Mouse (Mus musculus) ES-Bruce4 (cell line): Measurements from ENCODE around the gene Slc25a19. TPM values are rescaled to one million over a fixed set of nuclear protein-coding genes. Genes with fewer than 3 reads are reported as not detected.

Experiments used
- H3K27ac ChIP-seq: 2 replicates; pipeline ENCODE4 v1.5.1; 2012; ENCODE audit warnings: low read length, inconsistent platforms; ENCODE audit not compliant: insufficient read depth
- H3K27me3 ChIP-seq: 2 replicates; pipeline ENCODE4 v1.6.1; 2012; ENCODE audit warnings: mild to moderate bottlenecking, low read length, inconsistent platforms; ENCODE audit not compliant: control insufficient read depth, poor library complexity, insufficient read depth, severe bottlenecking
- H3K36me3 ChIP-seq: 2 replicates; pipeline ENCODE4 v1.6.1; 2012; ENCODE audit warnings: inconsistent platforms, mild to moderate bottlenecking, low read length, moderate library complexity; ENCODE audit not compliant: control insufficient read depth, poor library complexity, insufficient read depth, severe bottlenecking
- H3K4me1 ChIP-seq: one replicate; pipeline ENCODE4 v1.8.1; 2011; ENCODE audit warnings: low read length; ENCODE audit not compliant: control insufficient read depth, insufficient read depth
- H3K4me3 ChIP-seq: 2 replicates; pipeline ENCODE4 v1.5.1; 2011; ENCODE audit warnings: low read depth, mild to moderate bottlenecking, low read length
- H3K9ac ChIP-seq: 2 replicates; pipeline ENCODE4 v1.6.1; 2012; ENCODE audit warnings: low read depth, mild to moderate bottlenecking, inconsistent platforms; ENCODE audit not compliant: poor library complexity, severe bottlenecking
- H3K9me3 ChIP-seq: replicated peaks from 2 replicates; pipeline ENCODE4 v1.6.1; 2012; ENCODE audit warnings: mild to moderate bottlenecking, low read length, inconsistent platforms; ENCODE audit not compliant: control insufficient read depth, poor library complexity, insufficient read depth, severe bottlenecking
- CTCF ChIP-seq: IDR thresholded peaks from one replicate; pipeline ENCODE4 v1.8.1; 2011; ENCODE audit warnings: low read depth, low read length
- EP300 ChIP-seq: IDR thresholded peaks from 2 replicates; pipeline ENCODE4 v1.6.1; 2011; ENCODE audit warnings: low read depth, low read length; ENCODE audit not compliant: insufficient read depth
- POLR2A ChIP-seq: IDR thresholded peaks from one replicate; pipeline ENCODE4 v1.8.1; 2011; ENCODE audit warnings: low read length; ENCODE audit not compliant: insufficient read depth
- polyA plus RNA-seq: library from polyadenylated mRNA; stranded (reverse); fragments of >200 nt; gene quantifications from 2 replicates; pipeline ENCODE4 v1.2.4, GENCODE M21; 2011; ENCODE audit warnings: low read depth; ENCODE audit not compliant: missing spikeins, insufficient read depth, insufficient read length

Slc25a19 gene
- polyA plus RNA-seq, 1 experiment, result 34.7 TPM

GRCm38 (mm10) chr11:115639540-115639939, 11.4 kb upstream of the Slc25a19 start:
- Histone ChIP-seq H3K4me1 (peaks cover 18% of the 10 kb centered on the region), H3K36me3 (no peaks in the 10 kb centered on the region), H3K9me3 (no peaks in the 10 kb centered on the region), H3K9ac (peak overlapping the region; percentile 3; the same call in 1 of the 2 replicates), H3K4me3 (no peak overlapping the region), H3K27ac (peak overlapping the region; percentile 32), H3K27me3 (no peaks in the 10 kb centered on the region)
- no peak for TF ChIP-seq POLR2A
- no peak for TF ChIP-seq CTCF
- no peak for TF ChIP-seq EP300

DNA sequence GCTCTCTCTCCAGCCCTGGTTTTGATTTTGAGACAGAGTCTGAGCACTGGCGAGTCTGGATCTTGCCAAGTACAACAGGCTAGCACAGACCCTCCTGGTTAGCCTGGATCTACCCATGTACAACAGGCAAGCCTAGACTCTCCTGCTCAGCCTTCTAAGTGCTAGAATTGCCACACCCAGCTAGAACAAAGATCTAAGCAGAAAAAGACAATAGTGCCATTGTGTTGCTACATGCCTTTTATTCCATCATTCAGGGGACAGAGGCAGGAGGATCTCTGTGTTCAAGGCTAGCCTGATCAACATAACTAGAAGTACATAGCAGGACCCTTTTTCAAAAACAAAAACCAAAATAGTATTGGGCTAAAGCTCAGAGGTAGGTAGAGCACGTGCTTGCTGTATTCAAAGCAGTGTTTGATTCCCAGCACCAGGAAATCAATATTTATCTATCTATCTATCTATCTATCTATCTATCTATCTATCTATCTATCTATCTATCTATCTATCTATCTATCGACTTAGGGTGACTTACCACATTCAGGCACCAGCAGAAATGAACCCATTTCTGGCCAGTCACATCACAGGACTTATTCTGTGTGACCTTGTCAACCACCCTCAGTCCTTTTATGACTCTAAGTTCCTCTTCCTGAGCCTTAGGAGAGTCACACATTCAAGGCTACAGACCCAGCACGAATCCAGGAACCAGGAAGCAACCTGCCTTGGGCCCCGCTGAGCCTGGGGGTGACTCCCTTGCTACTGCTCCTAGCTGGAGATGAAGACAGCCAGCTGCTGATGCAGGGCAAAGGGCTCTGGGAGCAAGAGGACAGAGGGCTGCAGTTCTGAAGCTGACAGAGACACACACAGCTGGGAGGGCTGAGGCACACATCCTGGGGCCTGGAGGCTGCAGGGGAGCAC, 10.7 kb upstream of the Slc25a19 start:
- TF ChIP-seq EP300 (no peak), POLR2A (no peak), CTCF (no peak)
- H3K27ac ChIP-seq, result peak overlapping the region; percentile 32
- H3K36me3 ChIP-seq, result no peaks in the 10 kb centered on the region
- H3K9ac ChIP-seq, result peak overlapping the region; percentile 3; the same call in 1 of the 2 replicates
- H3K27me3 ChIP-seq, result no peaks in the 10 kb centered on the region
- no peak overlapping the region for H3K4me3 ChIP-seq
- H3K9me3 ChIP-seq, result no peaks in the 10 kb centered on the region
- peaks cover 18% of the 10 kb centered on the region for H3K4me1 ChIP-seq

- H3K27ac ChIP-seq, result no peak overlapping the region
- H3K9ac ChIP-seq, result no peak overlapping the region
- H3K36me3 ChIP-seq, result no peaks in the 10 kb centered on the region
- peaks cover 13% of the 10 kb centered on the region for H3K4me1 ChIP-seq
- no peak overlapping the region for H3K4me3 ChIP-seq
- no peak for TF ChIP-seq POLR2A
- TF ChIP-seq CTCF, result no peak
- no peak for TF ChIP-seq EP300
- H3K9me3 ChIP-seq, result no peaks in the 10 kb centered on the region
- H3K27me3 ChIP-seq, result no peaks in the 10 kb centered on the region
These were observed 8.9 kb upstream of the Slc25a19 start for GRCm38 (mm10) chr11:115636960-115637359.

DNA sequence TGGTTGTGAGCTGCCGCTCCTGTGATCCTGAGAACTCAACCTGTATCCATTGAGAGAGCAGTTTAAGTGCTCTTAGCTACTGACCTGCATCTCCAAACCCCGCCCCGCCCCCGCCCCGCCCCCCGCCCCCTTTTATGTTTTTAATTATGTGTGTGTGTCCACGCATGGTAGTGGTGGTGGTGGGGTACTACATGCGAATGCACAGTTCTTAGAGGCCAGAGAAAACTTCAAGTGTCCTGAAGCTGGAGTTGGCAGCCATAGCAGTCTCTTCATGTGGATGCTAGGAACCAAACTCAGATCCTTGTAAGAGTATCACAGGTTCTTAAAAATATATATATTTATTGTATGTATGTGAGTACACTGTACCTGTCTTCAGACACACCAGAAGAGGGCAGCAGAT, 7.4 kb upstream of the Slc25a19 start:
- no peaks in the 10 kb centered on the region for H3K9me3 ChIP-seq
- no peak overlapping the region for H3K9ac ChIP-seq
- no peaks in the 10 kb centered on the region for H3K36me3 ChIP-seq
- no peak overlapping the region for H3K27ac ChIP-seq
- H3K4me1 ChIP-seq, result peaks cover 9% of the 10 kb centered on the region
- H3K4me3 ChIP-seq, result no peak overlapping the region
- no peak for TF ChIP-seq CTCF
- TF ChIP-seq EP300, result no peak
- TF ChIP-seq POLR2A, result no peak
- no peaks in the 10 kb centered on the region for H3K27me3 ChIP-seq

DNA sequence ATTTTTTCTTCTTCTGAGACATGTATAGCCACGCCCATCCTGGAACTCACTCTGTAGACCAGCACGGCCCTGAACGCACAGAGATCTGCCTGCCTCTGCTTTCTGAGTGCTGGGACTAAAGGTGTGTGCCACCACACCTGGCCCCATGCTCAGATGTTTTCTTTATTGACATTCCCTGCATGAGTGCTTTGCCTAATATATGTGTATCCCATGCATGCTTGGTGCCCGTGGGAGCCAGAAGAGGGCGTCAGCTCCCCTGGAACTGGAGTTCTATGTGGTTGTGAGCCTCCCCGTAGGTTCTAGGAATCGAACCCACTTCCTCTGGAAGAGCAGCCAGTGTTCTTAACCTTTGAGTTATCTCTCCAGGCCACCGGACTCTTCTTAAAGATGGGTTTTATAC, 6.9 kb upstream of the Slc25a19 start:
- Histone ChIP-seq H3K4me1 (peaks cover 9% of the 10 kb centered on the region), H3K36me3 (no peaks in the 10 kb centered on the region), H3K27me3 (no peaks in the 10 kb centered on the region), H3K4me3 (no peak overlapping the region), H3K9ac (no peak overlapping the region), H3K27ac (no peak overlapping the region), H3K9me3 (no peaks in the 10 kb centered on the region)
- TF ChIP-seq POLR2A (no peak), CTCF (peak; percentile 45), EP300 (no peak)

- TF ChIP-seq CTCF (no peak), POLR2A (no peak), EP300 (no peak)
- no peaks in the 10 kb centered on the region for H3K9me3 ChIP-seq
- H3K27ac ChIP-seq, result no peak overlapping the region
- no peaks in the 10 kb centered on the region for H3K27me3 ChIP-seq
- H3K4me1 ChIP-seq, result peaks cover 4% of the 10 kb centered on the region
- no peak overlapping the region for H3K9ac ChIP-seq
- H3K4me3 ChIP-seq, result no peak overlapping the region
- H3K36me3 ChIP-seq, result no peaks in the 10 kb centered on the region
These were observed 6.0 kb upstream of the Slc25a19 start for GRCm38 (mm10) chr11:115634109-115634508.
